Mouse (Mus musculus) CH12.LX (cell line): Measurements from ENCODE around the gene Zfp800. TPM values are rescaled to one million over a fixed set of nuclear protein-coding genes. Genes with fewer than 3 reads are reported as not detected.

ENCODE experiments used
- DNase-seq: peaks from one replicate; pipeline ENCODE4 v3.0.0-alpha.2; 2013; ENCODE audit errors: extremely low read depth
- H3K27ac ChIP-seq: 2 replicates; pipeline ENCODE4 v1.5.1; 2012; ENCODE audit warnings: low read depth, mild to moderate bottlenecking, control low read depth, moderate library complexity; ENCODE audit not compliant: insufficient read depth
- H3K27me3 ChIP-seq: replicated peaks from 2 replicates; pipeline ENCODE3; 2012; ENCODE audit warnings: inconsistent platforms
- H3K36me3 ChIP-seq, 2 experiments: replicated peaks in 1 of 2; 2 replicates each; pipeline versions ENCODE3 to v1.6.1; 2012; ENCODE audit warnings: inconsistent platforms in 1 of 2, low read length in 1 of 2, mild to moderate bottlenecking in 1 of 2, mixed read lengths in 1 of 2, moderate library complexity in 1 of 2; ENCODE audit not compliant: control insufficient read depth in 1 of 2, insufficient read depth in 1 of 2
- H3K4me1 ChIP-seq, 2 experiments: 2 replicates each; pipeline ENCODE4 v1.6.1; 2012; ENCODE audit warnings: inconsistent platforms in 1 of 2, moderate library complexity in 1 of 2; ENCODE audit not compliant: insufficient read depth in 2 of 2, control insufficient read depth in 1 of 2
- H3K4me2 ChIP-seq: 2 replicates; pipeline ENCODE4 v1.6.1; 2012; ENCODE audit warnings: low read depth, mild to moderate bottlenecking, control low read depth; ENCODE audit not compliant: poor library complexity, insufficient read depth, severe bottlenecking
- H3K4me3 ChIP-seq, 3 experiments: fragments of 150-350 bp in 1 of 3; sonication (generic) in 1 of 3; replicated peaks in 1 of 3; 2 replicates each; pipeline versions ENCODE3 to v1.5.1; 2011 to 2012; ENCODE audit warnings: low read depth in 2 of 3, low read length in 2 of 3, mild to moderate bottlenecking in 2 of 3, moderate library complexity in 2 of 3, control low read depth in 1 of 3, improper control_type of control experiment in 1 of 3, inconsistent platforms in 1 of 3, mixed read lengths in 1 of 3; ENCODE audit not compliant: poor library complexity in 1 of 3
- H3K79me2 ChIP-seq: replicated peaks from 2 replicates; pipeline ENCODE4 v1.6.1; 2012; ENCODE audit warnings: mild to moderate bottlenecking, moderate library complexity; ENCODE audit not compliant: control insufficient read depth, poor library complexity, insufficient read depth, severe bottlenecking; ENCODE audit errors: extremely low read depth
- H3K9ac ChIP-seq: 2 replicates; pipeline ENCODE4 v1.6.1; 2012; ENCODE audit warnings: low read depth, mild to moderate bottlenecking, control low read depth, moderate library complexity; ENCODE audit not compliant: insufficient read depth
- H3K9me3 ChIP-seq: replicated peaks from 2 replicates; pipeline ENCODE3; 2012; ENCODE audit warnings: low read length, inconsistent platforms, mixed read lengths
- BHLHE40 ChIP-seq: IDR thresholded peaks from 2 replicates; pipeline ENCODE4 v1.6.1; 2011; ENCODE audit warnings: mild to moderate bottlenecking, low read depth, low read length, improper control_type of control experiment
- CHD2 ChIP-seq: IDR thresholded peaks from 2 replicates; pipeline ENCODE4 v1.6.1; 2011; ENCODE audit warnings: low read length, improper control_type of control experiment
- ELF1 ChIP-seq: IDR thresholded peaks from 2 replicates; pipeline ENCODE4 v1.6.1; 2014; ENCODE audit warnings: low read depth, mild to moderate bottlenecking, inconsistent platforms, low read length, improper control_type of control experiment
- ETS1 ChIP-seq: conservative IDR thresholded peaks from 2 replicates; pipeline ENCODE4 v1.6.1; 2012; ENCODE audit warnings: low read depth, mild to moderate bottlenecking, inconsistent platforms, low read length, improper control_type of control experiment, moderate library complexity
- HCFC1 ChIP-seq: IDR thresholded peaks from 2 replicates; pipeline ENCODE4 v1.6.1; 2012; ENCODE audit warnings: low read depth, mild to moderate bottlenecking, inconsistent platforms, low read length, improper control_type of control experiment
- IRF4 ChIP-seq: IDR thresholded peaks from 2 replicates; pipeline ENCODE4 v1.6.1; 2014; ENCODE audit warnings: low read depth, mild to moderate bottlenecking, inconsistent platforms, low read length, improper control_type of control experiment
- JUN ChIP-seq: IDR thresholded peaks from 2 replicates; pipeline ENCODE4 v1.6.1; 2011; ENCODE audit warnings: low read depth, mild to moderate bottlenecking, low read length, improper control_type of control experiment, moderate library complexity; ENCODE audit not compliant: insufficient read depth
- KAT2A ChIP-seq: IDR thresholded peaks from 2 replicates; pipeline ENCODE4 v1.6.1; 2012; ENCODE audit warnings: low read length, improper control_type of control experiment, inconsistent platforms; ENCODE audit not compliant: insufficient replicate concordance
- MAFK ChIP-seq: IDR thresholded peaks from 2 replicates; pipeline ENCODE4 v1.6.1; 2011; ENCODE audit warnings: low read length, improper control_type of control experiment; ENCODE audit not compliant: insufficient replicate concordance
- MAX ChIP-seq: IDR thresholded peaks from 2 replicates; pipeline ENCODE4 v1.6.1; 2011; ENCODE audit warnings: low read length, improper control_type of control experiment
- MAZ ChIP-seq: IDR thresholded peaks from 2 replicates; pipeline ENCODE4 v1.6.1; 2012; ENCODE audit warnings: low read depth, mild to moderate bottlenecking, inconsistent platforms, low read length, improper control_type of control experiment, moderate library complexity
- MXI1 ChIP-seq: IDR thresholded peaks from 2 replicates; pipeline ENCODE4 v1.6.1; 2011; ENCODE audit warnings: mild to moderate bottlenecking, low read depth, low read length, improper control_type of control experiment
- NELFE ChIP-seq: IDR thresholded peaks from 2 replicates; pipeline ENCODE4 v1.6.1; 2011; ENCODE audit warnings: low read depth, low read length, improper control_type of control experiment
- NRF1 ChIP-seq: IDR thresholded peaks from 2 replicates; pipeline ENCODE4 v1.6.1; 2014; ENCODE audit warnings: low read depth, mild to moderate bottlenecking, inconsistent platforms, low read length, improper control_type of control experiment, moderate library complexity
- POLR2A ChIP-seq: IDR thresholded peaks from 2 replicates; pipeline ENCODE4 v1.6.1; 2011; ENCODE audit warnings: low read depth, mild to moderate bottlenecking, improper control_type of control experiment, low read length
- POLR2AphosphoS2 ChIP-seq: IDR thresholded peaks from 2 replicates; pipeline ENCODE4 v1.6.1; 2011; ENCODE audit warnings: low read depth, low read length, improper control_type of control experiment
- RAD21 ChIP-seq: IDR thresholded peaks from 2 replicates; pipeline ENCODE4 v1.6.1; 2011; ENCODE audit warnings: low read depth, mild to moderate bottlenecking, low read length, improper control_type of control experiment, moderate library complexity
- RCOR1 ChIP-seq: conservative IDR thresholded peaks from 2 replicates; pipeline ENCODE4 v1.6.1; 2012; ENCODE audit warnings: low read depth, mild to moderate bottlenecking, inconsistent platforms, low read length, improper control_type of control experiment
- SIN3A ChIP-seq: IDR thresholded peaks from 2 replicates; pipeline ENCODE4 v1.6.1; 2012; ENCODE audit warnings: low read length, improper control_type of control experiment, inconsistent platforms
- TBP ChIP-seq: conservative IDR thresholded peaks from 2 replicates; pipeline ENCODE4 v1.6.1; 2011; ENCODE audit warnings: low read depth, low read length, improper control_type of control experiment
- TCF12 ChIP-seq: IDR thresholded peaks from 2 replicates; pipeline ENCODE4 v1.6.1; 2014; ENCODE audit warnings: low read depth, mild to moderate bottlenecking, inconsistent platforms, low read length, improper control_type of control experiment
- UBTF ChIP-seq: IDR thresholded peaks from 2 replicates; pipeline ENCODE4 v1.6.1; 2012; ENCODE audit warnings: low read depth, mild to moderate bottlenecking, inconsistent platforms, low read length, improper control_type of control experiment, moderate library complexity
- ZMIZ1 ChIP-seq: IDR thresholded peaks from 2 replicates; pipeline ENCODE4 v1.6.1; 2012; ENCODE audit warnings: low read depth, mild to moderate bottlenecking, inconsistent platforms, low read length, improper control_type of control experiment
- ZNF384 ChIP-seq: IDR thresholded peaks from 2 replicates; pipeline ENCODE4 v1.6.1; 2012; ENCODE audit warnings: low read depth, low read length, improper control_type of control experiment, inconsistent platforms
- dilution Hi-C: fragments of 300-500 bp; cut with MboI; formaldehyde crosslinking; loops from 2 replicates; pipeline ENCODE4 v1.14.3; 2020; ENCODE audit warnings: low sequenced_read_pairs; ENCODE audit not compliant: extremely low pct_unique_long_range_greater_than_20kb, extremely low pct_ligation_motif_present
- in situ Hi-C: fragments of 300-500 bp; cut with MboI; formaldehyde crosslinking; loops from 3 replicates; pipeline ENCODE4 v1.14.3; 2019; ENCODE audit warnings: low sequenced_read_pairs, low pct_ligation_motif_present, low pct_unique_long_range_greater_than_20kb, mixed read lengths
- polyA plus RNA-seq: library from polyadenylated mRNA; unstranded; fragments of >175 nt; gene quantifications from 2 replicates; pipeline ENCODE4 v1.2.1, GENCODE M21; 2012; ENCODE audit warnings: low read depth; ENCODE audit not compliant: insufficient read length
- total RNA-seq, 2 experiments: library from RNA; depleted of rRNA; stranded (reverse); fragments of 300-350 nt in 1 of 2; fragments of >200 nt in 1 of 2; gene quantifications; 2 replicates each; pipeline ENCODE4 v1.2.3; 2012 to 2014

Gene Zfp800
- total and polyA plus RNA-seq, 3 experiments, result 19.1 to 49.5 (median 19.5) TPM

DNA sequence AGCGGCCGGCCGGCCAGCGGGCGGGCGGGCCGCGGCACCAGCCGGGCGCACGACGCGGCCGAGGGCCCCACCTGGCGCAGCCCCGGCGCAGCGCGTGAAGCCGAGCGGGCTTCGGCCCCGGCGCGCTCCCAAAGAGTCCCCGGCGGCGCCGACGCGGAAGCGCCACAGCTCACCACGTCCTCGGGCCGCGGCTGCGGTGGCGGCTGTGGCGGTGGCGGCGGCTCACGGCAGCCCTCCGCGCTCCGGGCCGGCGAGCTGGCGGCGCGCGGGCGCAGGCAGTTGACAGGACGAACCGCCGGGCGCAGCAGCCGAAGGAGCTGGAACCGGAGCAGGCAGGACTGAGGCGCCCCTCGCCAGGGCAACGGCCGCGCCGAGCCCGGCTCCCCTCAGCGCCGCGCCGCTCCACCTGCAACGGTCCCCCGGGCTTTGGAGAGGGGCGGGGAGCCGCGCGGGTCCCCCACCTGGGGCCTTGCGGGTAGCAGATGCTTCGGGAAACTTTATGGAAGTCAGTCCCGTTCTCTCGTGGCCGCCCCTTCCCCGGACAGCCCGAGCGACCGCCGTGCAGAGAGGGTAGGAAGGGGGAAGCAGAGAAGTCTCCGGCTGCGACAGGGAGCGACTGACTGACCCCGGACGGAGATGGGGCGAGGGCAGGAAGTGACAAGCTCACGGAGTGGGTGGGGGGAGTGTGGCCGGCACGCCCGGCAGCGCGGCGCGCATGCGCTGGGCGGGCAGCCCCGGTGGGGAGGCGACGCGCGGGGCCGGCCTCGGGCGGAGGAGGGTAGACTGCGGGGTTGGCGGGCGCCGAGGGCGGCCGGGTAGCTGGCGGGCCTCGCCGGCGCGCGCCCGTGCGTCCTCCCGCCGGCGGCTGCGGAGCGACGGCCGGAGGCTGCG is 136.3 kb downstream of the Zfp800 start:
- Histone ChIP-seq H3K4me2 (peak overlapping the region; percentile 42; the same call in 1 of the 2 replicates), H3K4me3 (peak overlapping the region; percentile 74 to 99 (median 88)), H3K4me1 (peaks cover 0 to 28% of the 10 kb centered on the region in 2 experiments; a peak in 3 of 4 replicates), H3K9ac (peak overlapping the region; percentile 83), H3K9me3 (no peaks in the 10 kb centered on the region), H3K36me3 (peaks cover 2 to 22% of the 10 kb centered on the region in 2 experiments)
- peak; percentile 86 for DNase-seq
- in situ Hi-C loops, result no loop called here
- TF ChIP-seq BHLHE40 (peak; percentile 72), SIN3A (peak; percentile 66), MAX (0 out of 2 replicates have a peak, but pooled peaks have one; percentile 3), MXI1 (no peak), TCF12 (peak; percentile 84), ETS1 (no peak), KAT2A (peak; percentile 72; the same call in 1 of the 2 replicates), CHD2 (peak; percentile 52), POLR2A (peak; percentile 91), NELFE (peak; percentile 90), TBP (peak; percentile 73; the same call in 1 of the 2 replicates), ELF1 (peak; percentile 79), RCOR1 (no peak), RAD21 (no peak), HCFC1 (peak; percentile 79), JUN (no peak), MAZ (peak; percentile 78; the same call in 1 of the 2 replicates), IRF4 (no peak), MAFK (no peak), NRF1 (peak; percentile 99), POLR2AphosphoS2 (0 out of 2 replicates have a peak, but pooled peaks have one; percentile 65), ZNF384 (no peak), ZMIZ1 (peak; percentile 76), UBTF (peak; percentile 72; the same call in 1 of the 2 replicates)
- TF ChIP-seq, all 38 proteins: peak for 16
- Histone ChIP-seq H3K27ac (peak overlapping the region; percentile 56), H3K27me3 (no peaks in the 10 kb centered on the region), H3K79me2 (peaks cover 21% of the 10 kb centered on the region)
- dilution Hi-C loops, result no loop called here
